Mouse (Mus musculus) MEL (cell line): ENCODE measurements around the gene Lmtk3.

ENCODE experiments used
- CHD2 ChIP-seq: IDR thresholded peaks from 2 replicates; pipeline ENCODE4 v1.6.1; 2011; ENCODE audit warnings: low read length, improper control_type of control experiment
- CTCF ChIP-seq, 3 experiments: IDR thresholded peaks in 2 of 3; conservative IDR thresholded peaks in 1 of 3; 2 replicates each; pipeline ENCODE4 v1.5.1; 2011 to 2012; ENCODE audit warnings: low read length in 3 of 3, low read depth in 2 of 3, mild to moderate bottlenecking in 2 of 3, improper control_type of control experiment in 1 of 3, inconsistent platforms in 1 of 3, mixed read lengths in 1 of 3, moderate library complexity in 1 of 3; ENCODE audit not compliant: control insufficient read depth in 1 of 3, insufficient read depth in 1 of 3, poor library complexity in 1 of 3, severe bottlenecking in 1 of 3
- E2F4 ChIP-seq: IDR thresholded peaks from 2 replicates; pipeline ENCODE4 v1.6.1; 2011; ENCODE audit warnings: low read depth, low read length, improper control_type of control experiment, borderline replicate concordance
- ELF1 ChIP-seq: IDR thresholded peaks from 2 replicates; pipeline ENCODE4 v1.6.1; 2014; ENCODE audit warnings: low read depth, mild to moderate bottlenecking, inconsistent platforms, low read length, improper control_type of control experiment, moderate library complexity
- EP300 ChIP-seq, 2 experiments: IDR thresholded peaks; 2 replicates each; pipeline ENCODE4 v1.6.1; 2011; ENCODE audit warnings: improper control_type of control experiment in 2 of 2, low read length in 2 of 2, low read depth in 1 of 2, mild to moderate bottlenecking in 1 of 2
- KAT2A ChIP-seq: conservative IDR thresholded peaks from 2 replicates; pipeline ENCODE4 v1.6.1; 2012; ENCODE audit warnings: low read depth, low read length, improper control_type of control experiment, inconsistent platforms
- MAX ChIP-seq: IDR thresholded peaks from 2 replicates; pipeline ENCODE4 v1.6.1; 2011; ENCODE audit warnings: low read length, improper control_type of control experiment
- RCOR1 ChIP-seq: IDR thresholded peaks from 2 replicates; pipeline ENCODE4 v1.6.1; 2012; ENCODE audit warnings: low read depth, mild to moderate bottlenecking, inconsistent platforms, low read length, improper control_type of control experiment

GRCm38 (mm10) chr7:45800001-45800400 is 16.5 kb downstream of the Lmtk3 start:
- no peak for TF ChIP-seq EP300 (IDR thresholded peaks at IDR 0.05; ENCODE audit: low read depth in 1 of 2, low read length in 2 of 2)
- TF ChIP-seq CTCF (IDR thresholded peaks at IDR 0.05 in 2 of 3, conservative IDR thresholded peaks at IDR 0.05 in 1 of 3; ENCODE audit: control insufficient read depth in 1 of 3, insufficient read depth in 1 of 3, low read depth in 2 of 3, low read length in 3 of 3, poor library complexity in 1 of 3, severe bottlenecking in 1 of 3): no peak
- no peak for TF ChIP-seq CHD2
- no peak for TF ChIP-seq ELF1
- no peak for TF ChIP-seq MAX
- TF ChIP-seq E2F4: no peak
- no peak for TF ChIP-seq RCOR1
- TF ChIP-seq KAT2A: no peak
